Mouse (Mus musculus): ENCODE measurements around the gene Esr2. TPM values are rescaled to one million over a fixed set of nuclear protein-coding genes. Genes with fewer than 3 reads are reported as not detected.

Esr2 gene
- total and polyA plus RNA-seq, 3 experiments, result 0.03 TPM; not detected in 2

GRCm38 (mm10) chr12:76081557-76082211 is 95.4 kb downstream of the Esr2 start:
- Histone ChIP-seq H3K9me3 (replicated peaks; ENCODE audit: insufficient read depth, low read length) (no peaks in the 10 kb centered on the region), H3K27ac (ENCODE audit: control insufficient read depth, low read depth, low read length) (no peak overlapping the region), H3K27me3 (ENCODE audit: control insufficient read depth in 1 of 2, insufficient read depth in 2 of 2, low read length in 2 of 2) (peaks cover 0 to 2% of the 10 kb centered on the region in 2 experiments; a peak in 2 of 4 replicates), H3K79me2 (ENCODE audit: control insufficient read depth, insufficient read depth, low read length, poor library complexity) (no peaks in the 10 kb centered on the region), H3K4me3 (ENCODE audit: control insufficient read depth in 1 of 2, insufficient read depth in 1 of 2, low read depth in 2 of 2, low read length in 2 of 2) (no peak overlapping the region), H3K36me3 (ENCODE audit: control insufficient read depth in 1 of 2, insufficient read depth in 2 of 2, low read length in 2 of 2) (no peaks in the 10 kb centered on the region), H3K9ac (ENCODE audit: control insufficient read depth, low read depth, low read length, poor library complexity, severe bottlenecking) (no peak overlapping the region), H3K4me1 (ENCODE audit: control insufficient read depth in 1 of 2, insufficient read depth in 2 of 2, low read length in 2 of 2) (no peaks in the 10 kb centered on the region)
- DNase-seq (ENCODE audit: low read depth, low spot score), result no peak
- TF ChIP-seq MAFK (IDR thresholded peaks at IDR 0.05; ENCODE audit: borderline replicate concordance, low read depth, low read length) (no peak), MXI1 (IDR thresholded peaks at IDR 0.05; ENCODE audit: low read depth, low read length) (no peak), SIN3A (IDR thresholded peaks at IDR 0.05; ENCODE audit: low read length) (no peak), BHLHE40 (IDR thresholded peaks at IDR 0.05; ENCODE audit: borderline replicate concordance, low read depth, low read length) (no peak), POLR2A (IDR thresholded peaks at IDR 0.05; ENCODE audit: control insufficient read depth in 1 of 2, insufficient read depth in 1 of 2, low read depth in 1 of 2, low read length in 2 of 2, poor library complexity in 1 of 2) (no peak), E2F4 (IDR thresholded peaks at IDR 0.05; ENCODE audit: borderline replicate concordance, low read depth, low read length) (no peak), MAZ (IDR thresholded peaks at IDR 0.05; ENCODE audit: low read depth, low read length) (no peak), POLR2AphosphoS2 (IDR thresholded peaks at IDR 0.05; ENCODE audit: low read length) (no peak)

DNA sequence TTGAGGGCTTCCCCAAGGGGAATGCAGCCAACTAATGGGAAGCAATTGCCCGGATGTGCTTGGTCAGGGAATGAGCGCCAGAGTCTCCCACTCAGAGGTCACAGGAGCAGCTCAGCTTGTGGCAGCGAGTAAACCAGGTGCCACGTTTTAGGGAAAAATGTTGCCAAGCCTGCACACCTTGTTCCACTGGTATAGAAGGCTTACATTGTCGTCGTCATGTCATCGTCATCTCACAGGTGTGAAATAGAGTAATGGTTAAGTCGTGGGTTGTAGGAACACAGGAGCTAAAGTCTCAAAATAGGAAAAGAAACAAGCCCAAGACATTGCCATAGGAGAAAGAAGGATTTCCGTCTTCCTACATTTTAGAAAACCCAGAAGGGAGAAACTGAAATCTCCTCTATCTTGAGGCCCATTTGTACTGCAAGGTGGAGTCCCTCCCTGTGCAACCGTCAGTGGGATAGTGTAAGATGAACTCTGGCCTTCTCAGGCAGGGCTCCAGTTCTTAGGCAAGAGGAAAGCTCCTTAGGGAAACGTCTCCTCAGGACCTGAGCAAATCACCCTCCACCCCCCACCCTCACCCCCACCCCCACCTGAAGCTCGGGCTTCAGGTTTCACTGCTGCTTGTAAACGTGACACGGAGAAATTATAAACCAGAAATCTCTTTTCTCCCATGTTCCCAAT is 96.0 kb downstream of the Esr2 start:
- no peak for DNase-seq (ENCODE audit: low read depth, low spot score)
- Histone ChIP-seq H3K9ac (ENCODE audit: control insufficient read depth, low read depth, low read length, poor library complexity, severe bottlenecking) (no peak overlapping the region), H3K79me2 (ENCODE audit: control insufficient read depth, insufficient read depth, low read length, poor library complexity) (no peaks in the 10 kb centered on the region), H3K27ac (ENCODE audit: control insufficient read depth, low read depth, low read length) (no peak overlapping the region), H3K36me3 (ENCODE audit: control insufficient read depth in 1 of 2, insufficient read depth in 2 of 2, low read length in 2 of 2) (no peaks in the 10 kb centered on the region), H3K4me3 (ENCODE audit: control insufficient read depth in 1 of 2, insufficient read depth in 1 of 2, low read depth in 2 of 2, low read length in 2 of 2) (no peak overlapping the region), H3K27me3 (ENCODE audit: control insufficient read depth in 1 of 2, insufficient read depth in 2 of 2, low read length in 2 of 2) (peaks cover 0 to 2% of the 10 kb centered on the region in 2 experiments; a peak in 2 of 4 replicates), H3K4me1 (ENCODE audit: control insufficient read depth in 1 of 2, insufficient read depth in 2 of 2, low read length in 2 of 2) (no peaks in the 10 kb centered on the region), H3K9me3 (replicated peaks; ENCODE audit: insufficient read depth, low read length) (no peaks in the 10 kb centered on the region)
- TF ChIP-seq POLR2A (IDR thresholded peaks at IDR 0.05; ENCODE audit: control insufficient read depth in 1 of 2, insufficient read depth in 1 of 2, low read depth in 1 of 2, low read length in 2 of 2, poor library complexity in 1 of 2) (no peak), USF1 (IDR thresholded peaks at IDR 0.05; ENCODE audit: low read depth, low read length) (no peak), ETS1 (IDR thresholded peaks at IDR 0.05; ENCODE audit: low read depth, low read length) (no peak), MYB (IDR thresholded peaks at IDR 0.05; ENCODE audit: low read depth, low read length) (no peak), ZKSCAN1 (IDR thresholded peaks at IDR 0.05; ENCODE audit: low read depth, low read length) (no peak), TAL1 (IDR thresholded peaks at IDR 0.05; ENCODE audit: low read length) (no peak), RCOR1 (IDR thresholded peaks at IDR 0.05; ENCODE audit: low read depth, low read length) (no peak), HCFC1 (IDR thresholded peaks at IDR 0.05; ENCODE audit: low read depth, low read length) (no peak), TCF12 (IDR thresholded peaks at IDR 0.05; ENCODE audit: low read depth, low read length) (no peak), ZNF384 (IDR thresholded peaks at IDR 0.05; ENCODE audit: low read depth, low read length) (no peak)

All from MEL (cell line).